11 mouse cellular contexts compared by ENCODE assay signal in genomic region chr10:89458770-89459169, GRCm38 (mm10). TPM values are rescaled to one million over a fixed set of nuclear protein-coding genes. Genes with fewer than 3 reads are reported as not detected.
DNase-seq lines count a peak whose midpoint lies in the region; ATAC-seq and TF ChIP-seq lines count a peak whose summit lies in the region.
"Had no signal": no experiment of that assay in that cellular context is flagged by ENCODE, and none has a peak within 500 bp of the region (broad histone marks: within the 10 kb centered on the region; RNA-seq: fewer than 3 reads in every experiment).

No protein-coding gene starts in this region.

- H3K4me1 ChIP-seq in kidney, adult 2 months (ENCODE audit: control insufficient read depth, insufficient read depth, low read length), result no peaks in the 10 kb centered on the region; the same call in 1 of the 2 replicates
- H3K4me1 ChIP-seq in kidney, embryonic 14.5 days (ENCODE audit: control insufficient read depth, insufficient read depth, low read length), result no peaks in the 10 kb centered on the region
- H3K4me1 ChIP-seq in liver, postnatal 0 days (ENCODE audit: insufficient read depth), result peaks cover 13% of the 10 kb centered on the region; the same call in 1 of the 2 replicates
- H3K4me1 ChIP-seq: neural tube, embryonic 15.5 days had no signal

- peaks cover 11% of the 10 kb centered on the region; the same call in 1 of the 2 replicates for H3K36me3 ChIP-seq in kidney, adult 2 months (ENCODE audit: control insufficient read depth, insufficient read depth, low read length)
- H3K36me3 ChIP-seq in kidney, embryonic 14.5 days (ENCODE audit: control insufficient read depth, insufficient read depth, low read length), result no peaks in the 10 kb centered on the region
- 0 out of 2 replicates have a peak, but pooled peaks cover 16% of the 10 kb centered on the region for H3K36me3 ChIP-seq in liver, postnatal 0 days (replicated peaks; ENCODE audit: insufficient read depth, low read length)
- H3K36me3 ChIP-seq: neural tube, embryonic 15.5 days had no signal

- H3K27ac ChIP-seq in kidney, adult 2 months (ENCODE audit: insufficient read depth, low read depth, low read length), result no peak overlapping the region
- no peak overlapping the region for H3K27ac ChIP-seq in kidney, embryonic 14.5 days (ENCODE audit: low read depth, low read length)
- H3K27ac ChIP-seq in liver, postnatal 0 days (ENCODE audit: low read depth), result peak overlapping the region; percentile 70
- H3K27ac ChIP-seq: kidney, postnatal 0 days; neural tube, embryonic 15.5 days had no signal

- 47% methylated on average over 3 of the region's 3 CpGs for WGBS in kidney, adult 2 months
- WGBS in kidney, embryonic 14.5 days, result 88% methylated on average over 3 of the region's 3 CpGs
- 60% methylated on average over 3 of the region's 3 CpGs for WGBS in liver, postnatal 0 days (ENCODE audit: insufficient replicate concordance)

- H3K9ac ChIP-seq in kidney, embryonic 14.5 days (ENCODE audit: low read depth, low read length), result no peak overlapping the region
- H3K9ac ChIP-seq in liver, postnatal 0 days (replicated peaks), result no peak overlapping the region
- H3K9ac ChIP-seq: neural tube, embryonic 15.5 days had no signal

- TF ChIP-seq EP300 in liver, postnatal 0 days (IDR thresholded peaks at IDR 0.05; ENCODE audit: low read depth), result peak; percentile 79; the same call in 1 of the 2 replicates

- no peaks in the 10 kb centered on the region for H3K27me3 ChIP-seq in kidney, adult 2 months (replicated peaks; ENCODE audit: control insufficient read depth, insufficient read depth, low read length)
- no peaks in the 10 kb centered on the region for H3K27me3 ChIP-seq in kidney, embryonic 14.5 days (ENCODE audit: control insufficient read depth, insufficient read depth, low read length)
- H3K27me3 ChIP-seq in liver, postnatal 0 days (ENCODE audit: insufficient read depth, low read length), result no peaks in the 10 kb centered on the region
- H3K27me3 ChIP-seq: CH12.LX; neural tube, embryonic 15.5 days had no signal

- ATAC-seq in kidney, embryonic 14.5 days (ENCODE audit: low FRiP score, low TSS enrichment), result no peak
- ATAC-seq in liver, postnatal 0 days, result peak; percentile 97
- no peak for ATAC-seq in erythroblast, adult 5-6 weeks (replicated peaks; ENCODE audit: low FRiP score, poor library complexity, severe bottlenecking)

- H3K4me2 ChIP-seq in kidney, embryonic 14.5 days (replicated peaks; ENCODE audit: low read depth, low read length), result no peak overlapping the region
- no peak overlapping the region for H3K4me2 ChIP-seq in liver, postnatal 0 days (ENCODE audit: low read depth, low read length)
- H3K4me2 ChIP-seq: neural tube, embryonic 15.5 days had no signal

- DNase-seq in kidney, adult 2 months, result peak; percentile 60
- peak; percentile 87 for DNase-seq in 3T3-L1 (ENCODE audit: low read depth, low spot score)
- peak; percentile 78 for DNase-seq in adrenal gland, postnatal 14 days
- DNase-seq in liver, postnatal 0 days, result peak; percentile 68
- no peak for DNase-seq in spleen, adult 12 weeks (ENCODE audit: low spot score)
- DNase-seq in retina, embryonic 14.5 days (ENCODE audit: low spot score), result no peak

- H3K4me3 ChIP-seq in kidney, adult 2 months (ENCODE audit: insufficient read depth, low read depth, low read length), result no peak overlapping the region
- H3K4me3 ChIP-seq in kidney, embryonic 14.5 days (ENCODE audit: low read length), result no peak overlapping the region
- no peak overlapping the region for H3K4me3 ChIP-seq in liver, postnatal 0 days (ENCODE audit: low read depth, low read length)
- H3K4me3 ChIP-seq: neural tube, embryonic 15.5 days had no signal

- no peak for TF ChIP-seq POLR2A in kidney, adult 2 months (IDR thresholded peaks at IDR 0.05; ENCODE audit: low read depth, low read length)

- TF ChIP-seq CTCF in kidney, adult 2 months (conservative IDR thresholded peaks at IDR 0.05; ENCODE audit: insufficient read depth, insufficient read length, low read depth, low read length), result no peak
- TF ChIP-seq CTCF in liver, postnatal 0 days (IDR thresholded peaks at IDR 0.05; ENCODE audit: low read depth), result no peak

- H3K9me3 ChIP-seq in kidney, embryonic 14.5 days (ENCODE audit: control insufficient read depth, low read length), result no peaks in the 10 kb centered on the region
- no peaks in the 10 kb centered on the region for H3K9me3 ChIP-seq in liver, postnatal 0 days (ENCODE audit: low read length)
- H3K9me3 ChIP-seq: neural tube, embryonic 15.5 days had no signal

RNA-seq across cellular contexts. Expression of gene Gas2l3, which starts 15.0 kb away (rescaled TPM):
- 0.19 and 0.75 TPM in 2 replicates for polyA plus RNA-seq in kidney, adult 2 months (2012; rRNA removed)
- polyA plus RNA-seq in kidney, embryonic 14.5 days (2014; fragmentation: Nextera tagmentation; extraction: Ambion mirVana), result 11.9 and 22.3 TPM in 2 replicates
- 8.5 and 9.2 TPM in 2 replicates for total RNA-seq in adrenal gland, postnatal 14 days (2021)
- polyA plus RNA-seq in liver, postnatal 0 days (2015; fragmentation: Nextera tagmentation; extraction: Ambion mirVana), result 2.8 and 2.9 TPM in 2 replicates
- 6.3 and 7.7 TPM in 2 replicates for total RNA-seq in erythroblast, adult 5-6 weeks (2015; ENCODE audit: low replicate concordance)
- 7.4 and 14.8 TPM in 2 replicates for total RNA-seq in erythroblast, adult 5-6 weeks (2017; ENCODE audit: low replicate concordance)

Comparison
In these comparisons a context has a peak if more than half of its experiments do, and no peak if none do; other contexts are left out.
1. DNase-seq: peak in kidney, adult 2 months (single experiment), 3T3-L1 (single experiment), adrenal gland, postnatal 14 days (single experiment) and liver, postnatal 0 days (single experiment); none in spleen, adult 12 weeks (single experiment) and retina, embryonic 14.5 days (single experiment).